Mouse (Mus musculus) cortical plate, adult 2 months (tissue): ENCODE results near the gene Plekhg1.

ENCODE experiments used
- CTCF ChIP-seq: fragments of 200-500 bp; IDR thresholded peaks from 2 replicates; pipeline ENCODE4 v1.5.1; 2011; ENCODE audit warnings: mild to moderate bottlenecking, control low read depth, low read length; ENCODE audit not compliant: insufficient read depth; ENCODE audit errors: extremely low read depth
- POLR2A ChIP-seq: fragments of 200-500 bp; IDR thresholded peaks from 2 replicates; pipeline ENCODE4 v1.6.1; 2011; ENCODE audit warnings: mild to moderate bottlenecking, low read length, control low read depth; ENCODE audit not compliant: insufficient read depth; ENCODE audit errors: extremely low read depth

DNA sequence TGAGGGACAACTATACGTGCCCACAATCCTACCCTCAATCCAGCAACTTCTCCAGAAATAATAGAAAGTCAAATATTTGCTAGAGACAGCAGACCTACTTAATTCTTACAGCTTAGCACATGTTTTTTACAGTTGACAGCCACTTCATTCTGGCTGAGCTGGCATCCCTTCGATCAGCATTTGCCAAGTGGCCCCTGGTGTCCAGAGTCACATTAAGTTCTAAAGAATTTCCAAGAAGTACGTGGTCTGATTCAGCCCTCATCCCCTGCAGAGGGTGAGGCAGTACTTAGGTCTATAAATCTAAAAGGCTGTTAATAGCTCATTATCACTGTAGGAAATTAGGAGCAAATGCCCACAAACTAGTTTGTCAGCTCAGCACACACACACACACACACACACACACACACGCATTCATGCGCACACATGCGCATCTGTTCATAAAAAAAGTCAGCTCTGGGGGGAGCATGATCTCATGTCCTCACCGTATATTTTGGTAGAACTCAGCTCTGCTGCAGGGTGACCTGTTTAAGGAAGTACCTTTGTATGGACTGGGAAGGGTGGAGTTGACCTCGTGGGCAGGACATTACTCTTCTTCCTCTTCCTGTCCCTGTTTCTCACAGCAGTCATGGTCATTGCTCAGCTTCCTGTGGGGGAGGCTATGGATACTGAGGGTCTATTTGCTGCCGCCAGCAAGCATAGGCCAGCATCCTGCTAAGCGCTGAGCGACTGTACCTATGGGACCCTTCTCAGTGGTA, 91.6 kb downstream of the Plekhg1 start:
- no peak for TF ChIP-seq POLR2A
- TF ChIP-seq CTCF: no peak
